Mouse (Mus musculus) G1E (cell line): ENCODE results near the gene Etl4.

Source experiments
- CTCF ChIP-seq: IDR thresholded peaks from 2 replicates; pipeline ENCODE4 v1.5.1; 2012; ENCODE audit warnings: low read depth, low read length, inconsistent platforms, mixed read lengths
- GATA1 ChIP-seq: IDR thresholded peaks from 2 replicates; pipeline ENCODE4 v1.6.1; 2012; ENCODE audit warnings: borderline replicate concordance, low read length, inconsistent platforms, mixed read lengths
- GATA2 ChIP-seq: IDR thresholded peaks from 2 replicates; pipeline ENCODE4 v1.6.1; 2012; ENCODE audit warnings: low read depth, low read length, inconsistent platforms, borderline replicate concordance
- POLR2AphosphoS5 ChIP-seq: IDR thresholded peaks from 2 replicates; pipeline ENCODE4 v1.6.1; 2012; ENCODE audit warnings: low read depth, low read length, inconsistent platforms; ENCODE audit not compliant: insufficient replicate concordance
- TAL1 ChIP-seq: conservative IDR thresholded peaks from 2 replicates; pipeline ENCODE4 v1.6.1; 2012; ENCODE audit warnings: low read depth, low read length, inconsistent platforms, mixed read lengths

DNA sequence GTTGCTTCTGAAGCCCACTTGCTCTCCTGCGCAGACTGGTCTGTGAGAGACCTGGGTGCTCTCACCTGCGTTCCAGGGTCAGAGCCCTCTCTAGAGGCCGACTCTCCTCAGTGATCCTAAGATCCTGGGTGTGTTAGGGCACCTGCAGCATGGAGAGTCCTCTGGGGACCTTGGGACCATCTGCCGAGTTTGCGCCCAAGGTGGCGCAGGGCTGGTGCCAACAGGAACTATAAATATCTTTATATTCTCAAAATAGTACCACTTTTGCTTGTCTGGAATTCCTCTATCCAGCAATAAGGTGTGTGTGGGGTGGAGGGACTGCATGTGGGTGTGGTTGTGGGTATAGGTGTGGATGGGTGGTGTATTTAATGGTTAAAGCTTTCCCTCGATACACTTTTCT is 293.4 kb downstream of the Etl4 start:
- no peak for TF ChIP-seq GATA1
- TF ChIP-seq CTCF = no peak
- TF ChIP-seq TAL1 = no peak
- no peak for TF ChIP-seq POLR2AphosphoS5
- no peak for TF ChIP-seq GATA2
